Mouse (Mus musculus): ENCODE data around the gene Clk4. TPM values are rescaled to one million over a fixed set of nuclear protein-coding genes. Genes with fewer than 3 reads are reported as not detected.

Gene Clk4
- 93.0 TPM for polyA plus RNA-seq (2014; fragmentation: Illumina TruSeq; extraction: RNeasy Lipid Tissue Mini Kit (QIAGEN cat#74804); ENCODE audit: low read depth, low replicate concordance)

DNA sequence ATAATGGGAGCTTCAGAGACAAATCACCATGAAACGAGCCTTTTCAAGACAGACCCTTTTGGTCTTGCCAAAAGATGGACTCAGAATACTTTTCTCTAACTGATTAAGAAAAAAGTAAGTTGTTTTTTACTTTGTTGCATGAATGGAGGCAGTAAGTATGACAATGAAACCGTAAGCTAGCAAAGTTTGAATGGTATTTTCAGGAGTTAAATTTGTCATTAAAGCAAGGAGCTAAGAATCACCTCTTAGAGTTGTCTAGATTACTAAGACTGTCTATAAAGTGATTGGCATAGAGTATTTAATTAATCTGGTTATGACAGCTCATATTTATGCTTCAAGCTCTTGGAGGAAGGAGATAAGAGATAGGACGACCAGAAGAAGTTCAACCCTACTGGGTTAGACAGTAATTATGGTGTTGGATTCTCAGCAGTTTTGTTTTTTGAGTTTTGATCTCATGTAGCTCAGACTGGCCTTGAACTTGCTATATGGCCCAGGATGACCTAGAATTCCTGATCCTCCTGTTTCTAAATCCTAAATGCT, at the start of gene Clk4:
Gene Clk4, plus strand, starts transcription at position 51 of the 540 bp plus-strand sequence.

DNA sequence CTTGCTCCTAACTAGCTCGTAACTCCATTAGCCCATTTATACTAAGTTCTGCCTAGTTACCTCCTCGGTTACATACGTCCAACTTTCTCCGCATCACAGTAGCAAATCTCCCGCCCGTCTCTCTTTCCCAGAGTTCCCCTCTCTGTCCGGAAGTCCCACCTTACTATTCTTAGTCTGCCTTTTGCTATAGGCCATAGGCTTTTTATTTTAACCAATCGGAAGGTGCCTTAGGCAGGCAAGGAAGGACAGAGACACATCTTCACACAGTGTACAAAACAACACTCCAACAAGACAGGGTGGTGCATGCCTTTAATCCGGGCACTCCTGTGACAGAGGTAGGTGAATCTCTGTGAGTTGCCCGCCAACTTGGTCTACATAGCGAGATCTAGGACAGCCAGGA, 41.2 kb upstream of the Clk4 start, which contains the start of gene Gm12569:
Gene Gm12569, plus strand, starts transcription at position 166 of the 400 bp plus-strand sequence.

DNA sequence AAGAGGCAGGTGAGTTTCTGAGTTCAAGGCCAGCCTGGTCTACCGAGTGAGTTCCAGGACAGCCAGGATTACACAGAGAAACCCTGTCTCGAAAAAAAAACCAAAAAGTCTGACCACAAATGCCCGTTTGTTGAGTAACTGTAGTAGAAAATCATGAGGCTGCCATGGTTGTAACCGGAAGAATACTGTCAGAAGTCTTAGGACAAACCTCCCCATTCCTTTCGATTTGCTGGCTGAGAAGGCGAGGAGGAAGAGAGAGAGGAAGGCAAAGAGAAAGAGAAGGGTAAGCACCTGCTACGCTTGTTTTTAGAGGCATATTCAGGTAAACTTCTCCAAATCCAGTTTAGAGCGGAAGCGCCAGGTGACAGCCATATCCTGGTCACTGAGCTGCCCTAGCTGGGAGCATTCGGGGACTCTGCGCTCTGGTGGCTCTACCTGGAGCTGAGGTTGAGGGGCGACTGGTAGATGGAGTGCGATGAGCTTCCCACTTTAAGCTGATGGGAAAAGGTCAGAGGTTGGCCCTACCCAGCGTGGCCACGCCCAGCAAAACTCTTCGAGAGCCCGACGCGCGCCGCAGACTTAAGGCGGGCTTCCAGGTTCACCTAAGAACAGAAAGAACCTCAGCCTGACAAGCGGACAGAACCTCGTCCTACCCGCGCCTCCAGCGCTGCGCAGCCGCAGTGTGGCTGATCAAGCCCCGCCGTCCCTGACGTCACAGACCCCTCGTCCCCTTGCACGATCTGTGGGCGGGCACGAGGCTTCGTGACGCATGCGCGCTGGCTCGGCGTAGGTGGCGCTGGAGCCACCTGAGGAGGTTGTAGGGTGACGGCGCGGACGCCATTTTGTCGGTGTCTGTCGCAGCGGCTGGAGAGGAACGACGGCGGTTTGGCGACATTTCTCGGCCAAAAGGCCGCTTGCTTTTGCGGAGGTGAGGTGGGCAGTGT, 1.1 kb downstream of the Clk4 start, which contains the start of gene BC049762:
Gene BC049762, minus strand, starts transcription at position 705 of the 944 bp plus-strand sequence.

DNA sequence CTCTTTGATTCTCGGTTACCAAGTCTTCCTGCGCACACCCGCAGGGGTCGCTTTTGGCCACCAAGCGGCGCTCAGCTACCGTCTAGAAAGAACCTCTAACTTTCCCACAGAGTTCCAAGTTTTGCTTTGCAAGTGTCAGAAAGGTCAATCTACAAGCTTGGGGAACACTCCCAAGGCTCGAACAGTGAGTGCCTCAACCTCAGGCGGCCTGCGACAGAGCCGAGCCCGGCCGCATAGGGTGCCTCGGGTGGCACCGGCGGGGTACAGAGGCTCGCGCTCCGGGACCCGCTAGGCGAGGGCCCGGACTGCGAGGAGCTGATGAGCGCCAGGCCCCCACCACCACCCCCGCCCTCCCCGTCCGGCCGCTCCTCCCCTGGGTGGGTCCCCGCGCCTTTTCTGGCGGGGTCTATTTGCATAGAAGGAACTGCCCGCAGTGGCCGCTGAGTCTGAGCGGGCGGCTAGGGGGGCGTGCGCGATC, 28.1 kb downstream of the Clk4 start, which contains the start of gene Col23a1:
Gene Col23a1, plus strand, starts transcription at position 357 of the 478 bp plus-strand sequence.

Other genes with a start within 250 kb of the Clk4 start
- not detected for gene Olfr54, start 247.5 kb upstream of the Clk4 start, polyA plus RNA-seq (2014; fragmentation: Illumina TruSeq; extraction: RNeasy Lipid Tissue Mini Kit (QIAGEN cat#74804); ENCODE audit: low read depth, low replicate concordance)
- not detected for gene Olfr1375, start 213.6 kb upstream of the Clk4 start, polyA plus RNA-seq (2014; fragmentation: Illumina TruSeq; extraction: RNeasy Lipid Tissue Mini Kit (QIAGEN cat#74804); ENCODE audit: low read depth, low replicate concordance)
- gene Zfp354a, start 202.5 kb upstream of the Clk4 start, polyA plus RNA-seq (2014; fragmentation: Illumina TruSeq; extraction: RNeasy Lipid Tissue Mini Kit (QIAGEN cat#74804); ENCODE audit: low read depth, low replicate concordance) = 2.5 TPM
- not detected for gene Gm12569, start 41.3 kb upstream of the Clk4 start, polyA plus RNA-seq (2014; fragmentation: Illumina TruSeq; extraction: RNeasy Lipid Tissue Mini Kit (QIAGEN cat#74804); ENCODE audit: low read depth, low replicate concordance)
- not detected for gene BC049762, start 1.3 kb downstream of the Clk4 start, polyA plus RNA-seq (2014; fragmentation: Illumina TruSeq; extraction: RNeasy Lipid Tissue Mini Kit (QIAGEN cat#74804); ENCODE audit: low read depth, low replicate concordance)
- 1.6 TPM for gene Col23a1, start 28.2 kb downstream of the Clk4 start, polyA plus RNA-seq (2014; fragmentation: Illumina TruSeq; extraction: RNeasy Lipid Tissue Mini Kit (QIAGEN cat#74804); ENCODE audit: low read depth, low replicate concordance)

Measured in heart, adult 10 weeks (tissue).